Mouse (Mus musculus) stomach, postnatal 0 days (tissue): Measurements from ENCODE around the gene Gm8947.

Source experiments
- CTCF ChIP-seq: IDR thresholded peaks from 2 replicates; pipeline ENCODE4 v1.5.1; 2016; ENCODE audit warnings: antibody characterized with exemption, low read depth, mild to moderate bottlenecking, moderate library complexity
- EP300 ChIP-seq: optimal IDR thresholded peaks from 2 replicates; pipeline ENCODE3; 2016; ENCODE audit warnings: antibody characterized with exemption

DNA sequence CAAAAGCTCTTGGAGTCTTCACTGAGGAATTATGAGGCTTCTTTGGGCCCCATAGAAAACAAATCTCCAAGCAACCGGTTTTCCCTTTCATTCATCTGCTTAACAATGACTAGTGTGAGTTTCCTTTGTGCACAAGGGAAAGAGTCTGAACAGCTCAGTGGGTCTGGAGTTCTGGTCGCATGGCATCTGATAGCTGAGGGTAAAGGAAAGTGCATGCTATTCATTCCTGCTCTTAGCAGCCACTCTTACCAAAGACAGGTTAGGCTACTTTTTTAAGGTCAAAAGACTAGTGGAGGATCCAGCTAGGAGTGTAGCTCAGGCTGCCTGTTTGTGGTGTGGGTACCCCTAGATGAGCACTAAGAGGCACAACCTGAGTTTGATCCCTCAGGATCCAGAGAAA lies 43.4 kb downstream of the Gm8947 start:
- TF ChIP-seq CTCF (no peak), EP300 (no peak)
